Mouse (Mus musculus) naive thymus-derived CD4-positive, alpha-beta T cell, adult 5 months (primary cell): ENCODE measurements around the gene Zscan29. TPM values are rescaled to one million over a fixed set of nuclear protein-coding genes. Genes with fewer than 3 reads are reported as not detected.

Source experiments
- polyA plus RNA-seq: library from polyadenylated mRNA; unstranded; fragments of 100-300 nt; shearing (Covaris generic); gene quantifications from one replicate; pipeline ENCODE4 v1.2.1, GENCODE M21; 2017

Gene Zscan29
- polyA plus RNA-seq: 25.3 TPM

DNA sequence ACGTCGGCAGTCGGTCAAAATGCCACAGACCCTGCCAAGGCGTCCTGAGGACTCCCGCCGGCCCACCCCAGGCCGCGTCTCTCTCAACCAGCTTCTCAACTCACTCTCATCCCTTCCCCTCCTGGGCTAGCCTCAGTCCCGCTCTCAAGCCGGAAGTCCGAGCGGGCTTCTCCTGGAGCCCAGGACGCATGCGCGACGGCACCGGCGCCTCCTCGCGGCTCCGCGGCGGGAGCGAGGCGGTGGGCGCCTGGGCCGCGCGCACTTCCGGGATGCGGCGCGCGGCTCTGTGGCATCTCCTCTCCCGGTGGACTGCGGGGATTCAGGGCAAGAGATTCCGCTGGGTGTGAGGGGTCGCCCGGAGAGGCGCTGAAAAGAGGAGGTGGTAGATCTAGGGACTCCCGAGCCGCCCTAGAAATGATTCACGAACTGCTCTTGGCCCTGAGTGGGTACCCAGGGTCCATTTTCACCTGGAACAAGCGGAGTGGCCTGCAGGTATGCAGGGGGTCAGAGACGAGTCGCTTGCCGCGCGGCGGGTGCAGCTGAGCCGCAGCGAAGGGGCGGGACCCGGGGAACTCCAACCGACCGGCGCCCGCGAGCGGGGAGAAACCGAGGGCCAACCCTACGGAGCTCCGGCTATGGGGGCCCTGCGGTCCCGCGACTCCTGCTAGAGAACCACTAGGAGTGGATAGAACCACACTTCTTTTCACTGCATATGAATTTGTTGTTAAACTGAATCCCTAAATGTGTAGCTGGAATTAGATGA lies at the start of gene Zscan29:
Zscan29 (minus strand) TSS at position 146 of the 763 bp plus-strand sequence.

DNA sequence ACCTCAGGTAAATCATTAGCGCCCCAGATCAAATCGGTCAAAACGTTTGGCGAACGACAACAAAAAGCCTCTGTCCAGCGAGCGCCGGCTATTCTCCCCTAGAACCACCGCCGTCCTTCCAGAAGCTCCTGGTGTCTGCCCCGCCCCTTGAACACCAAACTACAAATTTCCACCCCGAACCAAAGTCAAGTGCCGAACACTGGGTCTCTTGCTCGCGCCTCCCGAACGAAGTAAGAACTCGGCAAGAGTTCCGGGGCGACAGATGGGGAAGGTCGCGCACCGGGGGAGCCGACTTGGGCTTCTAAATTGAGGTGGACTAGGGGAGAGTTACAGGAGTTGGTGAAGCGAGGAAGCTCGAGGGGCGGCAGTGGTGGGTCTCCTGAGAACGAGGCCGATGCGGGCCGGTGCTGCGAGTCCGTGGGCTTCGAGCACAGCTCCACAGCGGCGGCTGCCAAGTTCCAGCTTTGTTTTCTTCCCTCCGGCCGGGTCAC lies 399 bp downstream of the Zscan29 start, which contains the start of gene Tubgcp4:
Tubgcp4 (plus strand) TSS at position 174 of the 491 bp plus-strand sequence.

DNA sequence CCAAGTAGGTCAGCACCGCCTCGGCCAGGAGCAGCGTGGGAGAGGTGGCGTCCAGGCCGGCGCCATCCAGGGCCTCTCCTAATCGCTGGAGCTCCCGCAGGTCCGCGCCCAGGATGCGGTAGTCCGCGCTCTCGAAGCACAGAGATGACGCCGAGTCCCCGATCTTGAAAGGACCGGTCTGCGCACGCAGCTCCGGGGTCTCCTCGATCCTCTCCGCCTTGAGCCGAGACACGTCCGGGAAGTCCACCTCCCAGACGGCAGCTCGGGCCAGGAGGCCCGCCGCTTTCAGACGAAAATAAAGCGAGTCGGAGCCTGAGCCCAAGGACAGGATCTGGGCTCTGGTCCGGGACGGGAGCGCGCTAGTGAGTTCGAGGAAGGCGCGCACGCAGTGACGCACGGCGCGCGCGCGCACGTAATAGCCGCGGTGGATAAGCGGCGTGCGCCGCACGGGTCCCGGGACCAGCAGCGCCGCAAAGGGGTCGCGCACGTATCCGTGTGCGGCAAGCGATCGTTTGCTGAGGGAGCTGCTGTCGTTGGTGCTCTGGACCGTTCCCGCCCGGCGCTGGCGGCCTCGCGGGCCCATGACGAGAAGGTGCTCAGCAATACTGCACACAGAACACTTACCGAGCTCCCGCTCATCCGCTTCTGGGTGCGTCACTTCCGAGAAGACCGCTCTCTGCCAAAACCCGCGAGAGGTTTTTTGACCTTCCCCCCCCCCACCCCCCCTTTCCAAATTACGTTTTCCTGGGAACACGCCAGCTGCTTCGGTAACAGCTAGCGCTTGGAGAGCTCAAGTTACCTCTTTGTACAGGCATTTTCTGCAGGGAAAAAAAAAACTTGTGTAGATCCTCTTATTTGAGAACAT lies 30.7 kb downstream of the Zscan29 start, which contains the start of the genes Adal and Lcmt2:
Adal (plus strand) TSS at position 411 of the 865 bp plus-strand sequence.
Lcmt2 (minus strand) TSS at position 636 of the 865 bp plus-strand sequence.

DNA sequence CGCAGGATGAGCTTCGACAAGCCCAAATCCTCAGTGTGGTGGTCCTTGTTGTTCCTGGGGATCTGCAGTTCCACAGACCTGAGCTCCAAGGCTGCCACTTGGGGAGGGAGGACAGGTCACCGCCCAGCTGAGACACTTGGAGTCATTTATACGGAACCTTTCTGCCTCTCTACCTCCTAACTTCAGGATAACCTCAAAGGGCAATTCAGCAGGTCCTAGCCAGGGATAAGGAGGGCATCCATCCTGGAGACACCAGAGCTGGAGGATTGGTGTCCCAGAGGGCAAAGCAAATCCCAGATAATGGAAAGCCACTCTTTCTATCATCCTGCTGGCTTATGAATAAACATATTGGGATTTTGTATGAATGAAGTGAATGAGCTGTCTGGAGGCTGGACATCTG lies 61.2 kb downstream of the Zscan29 start, which contains the start of gene Tgm7:
Tgm7 (minus strand) TSS at position 101 of the 400 bp plus-strand sequence.

Other genes starting within 250 kb of the Zscan29 start
- gene Ubr1, start 200.4 kb downstream of the Zscan29 start, polyA plus RNA-seq: 63.5 TPM
- gene Tmem62, start 194.1 kb downstream of the Zscan29 start, polyA plus RNA-seq: 20.7 TPM
- 115 TPM for gene Ccndbp1, start 162.7 kb downstream of the Zscan29 start, polyA plus RNA-seq
- not detected for gene Epb42, start 134.1 kb downstream of the Zscan29 start, polyA plus RNA-seq
- gene Tgm5, start 85.3 kb downstream of the Zscan29 start, polyA plus RNA-seq: not detected
- gene Tgm7, start 61.3 kb downstream of the Zscan29 start, polyA plus RNA-seq: not detected
- gene Adal, start 30.7 kb downstream of the Zscan29 start, polyA plus RNA-seq: 13.9 TPM
- 22.0 TPM for gene Lcmt2, start 30.5 kb downstream of the Zscan29 start, polyA plus RNA-seq
- 65.0 TPM for gene Tubgcp4, start 471 bp downstream of the Zscan29 start, polyA plus RNA-seq
- gene Trp53bp1, start 100.3 kb upstream of the Zscan29 start, polyA plus RNA-seq: 53.6 TPM
- gene Map1a, start 118.5 kb upstream of the Zscan29 start, polyA plus RNA-seq: 0.05 TPM
- 8.7 TPM for gene Ppip5k1, start 184.3 kb upstream of the Zscan29 start, polyA plus RNA-seq
- gene Ckmt1, start 186.6 kb upstream of the Zscan29 start, polyA plus RNA-seq: 0.37 TPM
- 0.17 TPM for gene Strc, start 216.0 kb upstream of the Zscan29 start, polyA plus RNA-seq
- 415 TPM for gene Pdia3, start 242.7 kb upstream of the Zscan29 start, polyA plus RNA-seq
- gene Catsper2, start 242.7 kb upstream of the Zscan29 start, polyA plus RNA-seq: 1.5 TPM